Mouse (Mus musculus) kidney, postnatal 0 days (tissue): ENCODE results near the gene Tex19.2. TPM values are rescaled to one million over a fixed set of nuclear protein-coding genes. Genes with fewer than 3 reads are reported as not detected.
A peak's percentile ranks its signal among the peaks of the same experiment; 100 is the strongest.

Experiments
- ATAC-seq: fragments of 200-750 bp; cut with Nextera tagmentation; replicated peaks from 2 replicates; pipeline ENCODE4 v1.8.0; 2017; ENCODE audit warnings: low read depth, moderate number of reproducible peaks, moderate TSS enrichment, moderate library complexity; ENCODE audit not compliant: low FRiP score
- DNase-seq: peaks from one replicate; pipeline ENCODE4 v3.0.0-alpha.2; 2016; ENCODE audit warnings: low spot score
- H3K27ac ChIP-seq: fragments of 300-500 bp; sonication (generic); 2 replicates; pipeline ENCODE4 v1.5.1; 2014; ENCODE audit warnings: mild to moderate bottlenecking
- H3K27me3 ChIP-seq: fragments of 300-500 bp; sonication (generic); 2 replicates; pipeline ENCODE4 v1.6.1; 2014; ENCODE audit warnings: low read length, mixed read lengths; ENCODE audit not compliant: insufficient read depth
- H3K36me3 ChIP-seq: fragments of 300-500 bp; sonication (generic); 2 replicates; pipeline ENCODE4 v1.6.1; 2014; ENCODE audit warnings: low read length, mixed read lengths; ENCODE audit not compliant: insufficient read depth
- H3K4me1 ChIP-seq: fragments of 300-500 bp; sonication (generic); replicated peaks from 2 replicates; pipeline ENCODE4 v1.6.1; 2014; ENCODE audit warnings: antibody characterized with exemption, low read length, mixed read lengths; ENCODE audit not compliant: insufficient read depth
- H3K4me2 ChIP-seq: fragments of 300-500 bp; sonication (generic); 2 replicates; pipeline ENCODE4 v1.6.1; 2014; ENCODE audit warnings: mild to moderate bottlenecking, low read length, moderate library complexity, mixed read lengths
- H3K4me3 ChIP-seq: fragments of 300-500 bp; sonication (generic); replicated peaks from 2 replicates; pipeline ENCODE4 v1.5.1; 2014; ENCODE audit warnings: low read depth, low read length
- H3K9ac ChIP-seq: fragments of 300-500 bp; sonication (generic); 2 replicates; pipeline ENCODE4 v1.6.1; 2014; ENCODE audit warnings: low read depth, low read length
- H3K9me3 ChIP-seq: fragments of 300-500 bp; sonication (generic); replicated peaks from 2 replicates; pipeline ENCODE4 v1.6.1; 2016; ENCODE audit warnings: low read length, inconsistent platforms, mixed read lengths
- CTCF ChIP-seq: IDR thresholded peaks from 2 replicates; pipeline ENCODE4 v1.5.1; 2016; ENCODE audit warnings: antibody characterized with exemption, low read depth, mild to moderate bottlenecking, moderate library complexity
- WGBS: fragments of 180-500 bp; shearing (Covaris S2); extraction: QIAGEN DNeasy Blood & Tissue Kit; methylation state at CpG from one replicate; pipeline ENCODE4 v1.1.7; 2014; 5-methylcytosine and 5-hydroxymethylcytosine counted together
- polyA plus RNA-seq: library from polyadenylated mRNA; unstranded; fragments of >200 nt; fragmentation: Nextera tagmentation; extraction: Ambion mirVana; gene quantifications from 2 replicates; pipeline ENCODE4 v1.2.1, GENCODE M21; 2015

Tex19.2 gene
- polyA plus RNA-seq, 1 experiment from 2014 or later: 0.05 TPM

DNA sequence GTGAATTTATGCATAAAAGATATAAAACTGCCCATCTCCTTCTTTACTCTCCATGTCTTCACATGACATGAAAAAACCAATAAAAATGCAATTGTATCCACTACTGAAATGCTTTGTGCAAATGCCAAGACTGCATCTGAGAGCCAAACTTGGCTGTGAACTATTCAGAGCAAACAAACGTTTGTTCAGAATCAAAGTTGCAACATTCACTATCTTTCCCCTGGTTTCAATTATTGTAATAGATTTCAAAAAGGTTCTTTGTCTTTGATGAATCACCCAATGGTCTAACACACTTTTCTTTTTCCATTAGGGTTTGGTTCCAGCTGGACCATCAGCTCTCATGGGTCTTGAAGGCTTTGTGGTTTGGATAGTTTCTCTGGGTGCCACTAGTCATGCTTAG, 11.1 kb upstream of the Tex19.2 start:
- Histone ChIP-seq H3K4me1 (no peaks in the 10 kb centered on the region), H3K27me3 (no peaks in the 10 kb centered on the region), H3K4me3 (no peak overlapping the region), H3K36me3 (no peaks in the 10 kb centered on the region), H3K27ac (no peak overlapping the region), H3K4me2 (no peak overlapping the region), H3K9ac (no peak overlapping the region), H3K9me3 (no peaks in the 10 kb centered on the region)
- WGBS: 63% methylated on average over 1 of the region's 1 CpGs
- peak; percentile 29 for DNase-seq
- no peak for TF ChIP-seq CTCF
- no peak for ATAC-seq

- H3K4me2 ChIP-seq: no peak overlapping the region
- H3K9ac ChIP-seq: no peak overlapping the region
- no peaks in the 10 kb centered on the region for H3K36me3 ChIP-seq
- H3K27me3 ChIP-seq: no peaks in the 10 kb centered on the region
- H3K27ac ChIP-seq: no peak overlapping the region
- DNase-seq (no peak), ATAC-seq (no peak)
- no peak overlapping the region for H3K4me3 ChIP-seq
- TF ChIP-seq CTCF: no peak
- no peaks in the 10 kb centered on the region for H3K9me3 ChIP-seq
- H3K4me1 ChIP-seq: no peaks in the 10 kb centered on the region
- 94% methylated on average over 3 of the region's 3 CpGs for WGBS
These were observed 9.0 kb upstream of the Tex19.2 start for GRCm38 (mm10) chr11:121127441-121127840.

- no peak for DNase-seq
- WGBS: 73% methylated on average over 1 of the region's 1 CpGs
- H3K4me1 ChIP-seq: no peaks in the 10 kb centered on the region
- no peak overlapping the region for H3K27ac ChIP-seq
- no peaks in the 10 kb centered on the region for H3K36me3 ChIP-seq
- no peak overlapping the region for H3K4me3 ChIP-seq
- no peak overlapping the region for H3K4me2 ChIP-seq
- no peak overlapping the region for H3K9ac ChIP-seq
- H3K27me3 ChIP-seq: no peaks in the 10 kb centered on the region
- peak; percentile 54 for TF ChIP-seq CTCF
- ATAC-seq: no peak
- no peaks in the 10 kb centered on the region for H3K9me3 ChIP-seq
These were observed 7.9 kb upstream of the Tex19.2 start for GRCm38 (mm10) chr11:121126395-121126794.

- Histone ChIP-seq H3K9me3 (no peaks in the 10 kb centered on the region), H3K4me3 (no peak overlapping the region), H3K27ac (no peak overlapping the region), H3K27me3 (no peaks in the 10 kb centered on the region), H3K4me2 (no peak overlapping the region), H3K36me3 (no peaks in the 10 kb centered on the region), H3K9ac (no peak overlapping the region), H3K4me1 (no peaks in the 10 kb centered on the region)
- DNase-seq: no peak
- no peak for ATAC-seq
- 91% methylated on average over 3 of the region's 3 CpGs for whole genome bisulfite sequencing
- TF ChIP-seq CTCF: no peak
These were observed 7.2 kb upstream of the Tex19.2 start for GRCm38 (mm10) chr11:121125522-121126172.

DNA sequence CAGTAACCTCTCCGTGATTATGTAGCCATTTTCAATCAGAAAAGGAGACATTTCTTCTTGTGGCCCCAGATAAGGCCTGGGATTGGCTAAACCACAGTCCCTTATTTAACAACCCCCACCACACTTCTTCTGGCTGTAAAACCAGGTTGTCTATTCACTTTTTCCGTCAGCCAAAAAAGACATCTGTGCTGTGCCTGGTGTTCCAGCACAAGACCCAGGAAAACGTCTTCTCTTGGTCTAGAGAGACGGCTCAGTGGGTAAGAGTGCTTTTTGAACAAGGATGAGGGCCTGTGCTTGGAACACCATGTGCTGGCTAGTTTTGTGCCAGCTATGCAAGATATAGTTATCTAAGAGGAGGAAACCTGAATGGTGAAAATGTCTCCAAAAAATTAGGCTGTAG, 5.0 kb upstream of the Tex19.2 start:
- WGBS: 87% methylated on average over 4 of the region's 4 CpGs
- ATAC-seq: no peak

GRCm38 (mm10) chr11:121122024-121122670, 3.7 kb upstream of the Tex19.2 start:
- H3K9me3 ChIP-seq: no peaks in the 10 kb centered on the region
- ATAC-seq (no peak), DNase-seq (peak; percentile 53)
- H3K9ac ChIP-seq: no peak overlapping the region
- no peak overlapping the region for H3K4me2 ChIP-seq
- WGBS: 56% methylated on average over 2 of the region's 2 CpGs
- no peak overlapping the region for H3K4me3 ChIP-seq
- H3K4me1 ChIP-seq: no peaks in the 10 kb centered on the region
- H3K36me3 ChIP-seq: no peaks in the 10 kb centered on the region
- H3K27me3 ChIP-seq: no peaks in the 10 kb centered on the region
- no peak overlapping the region for H3K27ac ChIP-seq
- TF ChIP-seq CTCF: no peak

More for the DNA sequence above, 5.0 kb upstream of the Tex19.2 start:
- no peak for DNase-seq
- H3K36me3 ChIP-seq: no peaks in the 10 kb centered on the region
- no peaks in the 10 kb centered on the region for H3K27me3 ChIP-seq
- no peaks in the 10 kb centered on the region for H3K4me1 ChIP-seq
- H3K4me2 ChIP-seq: no peak overlapping the region
- TF ChIP-seq CTCF: no peak
- no peak overlapping the region for H3K9ac ChIP-seq
- H3K4me3 ChIP-seq: no peak overlapping the region
- no peaks in the 10 kb centered on the region for H3K9me3 ChIP-seq
- no peak overlapping the region for H3K27ac ChIP-seq
